ENCODE assay signal across 7 mouse cellular contexts in genomic region chr9:96630571-96631388, GRCm38 (mm10). TPM values are rescaled to one million over a fixed set of nuclear protein-coding genes. Genes with fewer than 3 reads are reported as not detected.
A peak's percentile ranks its signal among the peaks of the same experiment; 100 is the strongest.
DNase-seq lines count a peak whose midpoint lies in the region; ATAC-seq and TF ChIP-seq lines count a peak whose summit lies in the region.

No protein-coding gene starts in this region.

- no peaks in the 10 kb centered on the region for H3K36me3 ChIP-seq in hindbrain, embryonic 13.5 days
- no peaks in the 10 kb centered on the region for H3K36me3 ChIP-seq in limb, embryonic 10.5 days
- no peaks in the 10 kb centered on the region for H3K36me3 ChIP-seq in midbrain, embryonic 10.5 days
- H3K36me3 ChIP-seq in small intestine, adult 2 months (ENCODE audit: control insufficient read depth, insufficient read depth, low read length): no peaks in the 10 kb centered on the region

- no peak for TF ChIP-seq CTCF in cerebellum, adult 2 months (IDR thresholded peaks at IDR 0.05; ENCODE audit: borderline replicate concordance, insufficient read depth, low read depth, low read length)
- TF ChIP-seq CTCF in small intestine, adult 2 months (IDR thresholded peaks at IDR 0.05; ENCODE audit: extremely low read depth, insufficient read length, insufficient replicate concordance, low read depth, low read length): no peak

- peak; percentile 45 for ATAC-seq in frontal cortex, adult (ENCODE audit: low TSS enrichment)
- peak; percentile 89 for ATAC-seq in hindbrain, embryonic 13.5 days (ENCODE audit: low FRiP score)

- peak overlapping the region; percentile 86 for H3K4me3 ChIP-seq in cerebellum, adult 2 months (replicated peaks; ENCODE audit: insufficient read depth, low read depth, low read length)
- H3K4me3 ChIP-seq in hindbrain, embryonic 13.5 days: peak overlapping the region; percentile 86
- H3K4me3 ChIP-seq in limb, embryonic 10.5 days: peak overlapping the region; percentile 91
- peak overlapping the region; percentile 95 for H3K4me3 ChIP-seq in midbrain, embryonic 10.5 days
- peak overlapping the region; percentile 65 for H3K4me3 ChIP-seq in small intestine, adult 2 months (ENCODE audit: low read depth, low read length)

- peak overlapping the region; percentile 94 for H3K9ac ChIP-seq in hindbrain, embryonic 13.5 days

- H3K4me1 ChIP-seq in cerebellum, adult 2 months (ENCODE audit: control insufficient read depth, insufficient read depth, low read length): peaks cover 11% of the 10 kb centered on the region; the same call in 1 of the 2 replicates
- H3K4me1 ChIP-seq in hindbrain, embryonic 13.5 days (replicated peaks): peaks cover 23% of the 10 kb centered on the region
- H3K4me1 ChIP-seq in limb, embryonic 10.5 days: peaks cover 58% of the 10 kb centered on the region
- peaks cover 44% of the 10 kb centered on the region for H3K4me1 ChIP-seq in midbrain, embryonic 10.5 days
- H3K4me1 ChIP-seq in small intestine, adult 2 months (ENCODE audit: control insufficient read depth, insufficient read depth, insufficient read length, low read length): peaks cover 25% of the 10 kb centered on the region

- peak; percentile 88 for DNase-seq in T-cell, adult 2 months (ENCODE audit: low spot score)
- peak; percentile 55 to 73 for DNase-seq in cerebellum, adult 2 months
- DNase-seq in limb, embryonic 10.5 days (ENCODE audit: low spot score): peak; percentile 83
- peak; percentile 76 for DNase-seq in midbrain, embryonic 10.5 days (ENCODE audit: low spot score)

- TF ChIP-seq POLR2A in cerebellum, adult 2 months (IDR thresholded peaks at IDR 0.05; ENCODE audit: borderline replicate concordance, insufficient read depth, low read length): no peak
- no peak; the same call in 1 of the 2 replicates for TF ChIP-seq POLR2A in small intestine, adult 2 months (IDR thresholded peaks at IDR 0.05; ENCODE audit: low read depth, low read length)

- under 1% methylated on average over 94 of the region's 105 CpGs for WGBS in cerebellum, adult 2 months
- WGBS in hindbrain, embryonic 13.5 days: under 1% methylated on average over 74 of the region's 105 CpGs
- WGBS in limb, embryonic 10.5 days: under 1% methylated on average over 97 of the region's 105 CpGs
- WGBS in midbrain, embryonic 10.5 days: under 1% methylated on average over 88 of the region's 105 CpGs
- WGBS in small intestine, adult 2 months: under 1% methylated on average over 96 of the region's 105 CpGs

- H3K9me3 ChIP-seq in hindbrain, embryonic 13.5 days: no peaks in the 10 kb centered on the region
- H3K9me3 ChIP-seq in limb, embryonic 10.5 days (replicated peaks): no peaks in the 10 kb centered on the region
- no peaks in the 10 kb centered on the region for H3K9me3 ChIP-seq in midbrain, embryonic 10.5 days (replicated peaks)

- H3K4me2 ChIP-seq in hindbrain, embryonic 13.5 days: peak overlapping the region; percentile 72

- no peaks in the 10 kb centered on the region for H3K27me3 ChIP-seq in cerebellum, adult 2 months (ENCODE audit: control insufficient read depth, insufficient read depth, low read length)
- peaks cover 17% of the 10 kb centered on the region for H3K27me3 ChIP-seq in hindbrain, embryonic 13.5 days
- peaks cover 4% of the 10 kb centered on the region; the same call in 1 of the 2 replicates for H3K27me3 ChIP-seq in limb, embryonic 10.5 days (ENCODE audit: low read depth, poor library complexity, severe bottlenecking)
- peaks cover 38% of the 10 kb centered on the region for H3K27me3 ChIP-seq in midbrain, embryonic 10.5 days (ENCODE audit: low read depth, poor library complexity, severe bottlenecking)
- no peaks in the 10 kb centered on the region for H3K27me3 ChIP-seq in small intestine, adult 2 months (ENCODE audit: control insufficient read depth, insufficient read depth, low read length)

- peak overlapping the region; percentile 68; the same call in 1 of the 2 replicates for H3K27ac ChIP-seq in cerebellum, adult 2 months (ENCODE audit: insufficient read depth, low read length)
- peak overlapping the region; percentile 98 for H3K27ac ChIP-seq in hindbrain, embryonic 13.5 days
- peak overlapping the region; percentile 99 for H3K27ac ChIP-seq in limb, embryonic 10.5 days
- peak overlapping the region; percentile 98 for H3K27ac ChIP-seq in midbrain, embryonic 10.5 days (replicated peaks)
- peak overlapping the region; percentile 78 for H3K27ac ChIP-seq in small intestine, adult 2 months (ENCODE audit: insufficient read depth, low read depth, low read length)

RNA-seq across cellular contexts. Expression of gene Rasa2, which starts 0.6 kb away (rescaled TPM):
- polyA plus RNA-seq in cerebellum, adult 2 months (2012; rRNA removed): 8.3 and 9.3 TPM in 2 replicates
- polyA plus RNA-seq in hindbrain, embryonic 13.5 days (2015; fragmentation: Nextera tagmentation; extraction: Ambion mirVana): 18.3 and 19.5 TPM in 2 replicates
- polyA plus RNA-seq in limb, embryonic 10.5 days (2016; fragmentation: Nextera tagmentation; extraction: Ambion mirVana): 14.1 and 18.5 TPM in 2 replicates
- polyA plus RNA-seq in midbrain, embryonic 10.5 days (2016; fragmentation: Nextera tagmentation; extraction: Ambion mirVana): 12.8 and 13.3 TPM in 2 replicates
- polyA plus RNA-seq in small intestine, adult 2 months (2012; rRNA removed): 0.98 and 2.6 TPM in 2 replicates

Comparison
In these comparisons a context has a peak if more than half of its experiments do, and no peak if none do; other contexts are left out.
1. Peak in every context shown above with its lines: DNase-seq, ATAC-seq, H3K4me3 ChIP-seq and H3K27ac ChIP-seq.